Mouse (Mus musculus) heart, adult 11 months (tissue): ENCODE measurements around the gene Rpp40.

ENCODE experiments used
- DNase-seq: peaks from one replicate; pipeline ENCODE4 v3.0.0; 2022

The Rpp40 gene

GRCm38 (mm10) chr13:35848694-35849093 lies 57.5 kb downstream of the Rpp40 start:
- peak; percentile 93 for DNase-seq

DNA sequence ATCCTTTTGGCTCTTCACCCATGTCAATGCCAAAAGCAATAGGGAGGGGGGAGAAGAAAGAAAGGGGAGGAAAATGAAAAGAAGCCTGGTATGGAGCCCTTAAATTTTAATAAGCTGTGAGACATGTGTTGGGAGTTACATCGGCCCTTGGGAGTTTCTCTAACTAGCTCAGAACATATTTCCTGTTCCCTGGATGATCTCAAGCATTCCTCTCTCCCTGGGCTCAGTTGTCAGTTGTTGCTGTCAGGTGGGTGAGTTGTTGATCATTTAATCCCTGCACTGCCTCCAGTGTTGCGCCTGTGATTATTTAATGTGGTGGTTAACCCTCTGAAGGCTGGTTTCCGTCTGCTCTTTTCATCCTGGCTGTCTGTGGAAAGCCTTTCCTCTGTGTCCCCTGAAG lies 60.9 kb downstream of the Rpp40 start:
- DNase-seq: no peak
